Mouse (Mus musculus): ENCODE measurements around the gene Prdm9.

GRCm38 (mm10) chr17:15528887-15529286 is 35.3 kb downstream of the Prdm9 start:
- TF ChIP-seq CTCF (IDR thresholded peaks at IDR 0.05; ENCODE audit: control insufficient read depth, insufficient read depth, insufficient replicate concordance, low read depth, low read length) (no peak), POLR2A (IDR thresholded peaks at IDR 0.05; ENCODE audit: control insufficient read depth, low read depth, low read length) (no peak)

Measured in testis, adult 2 months (tissue).